Mouse (Mus musculus) C2C12 (cell line): ENCODE measurements around the gene Edar. TPM values are rescaled to one million over a fixed set of nuclear protein-coding genes. Genes with fewer than 3 reads are reported as not detected.

ENCODE experiments used
- H3K27me3 ChIP-seq: one replicate; pipeline ENCODE4 v1.6.1; 2011; ENCODE audit not compliant: control insufficient read depth, insufficient read depth, insufficient read length
- H3K36me3 ChIP-seq: one replicate; pipeline ENCODE4 v1.6.1; 2011; ENCODE audit not compliant: control insufficient read depth, insufficient read depth
- H3K4me3 ChIP-seq: one replicate; pipeline ENCODE4 v1.5.1; 2011; ENCODE audit warnings: mild to moderate bottlenecking, control low read depth; ENCODE audit not compliant: poor library complexity, insufficient read depth, severe bottlenecking
- H3K79me2 ChIP-seq: one replicate; pipeline ENCODE4 v1.6.1; 2011; ENCODE audit not compliant: control insufficient read depth, insufficient read depth
- H3K79me3 ChIP-seq: one replicate; pipeline ENCODE4 v1.6.1; 2011; ENCODE audit warnings: low read depth, control low read depth
- H3ac ChIP-seq: one replicate; pipeline ENCODE3; 2011; ENCODE audit warnings: low read depth; ENCODE audit not compliant: control insufficient read depth, insufficient read length
- CEBPB ChIP-seq: IDR thresholded peaks from one replicate; pipeline ENCODE4 v1.6.1; 2011; ENCODE audit warnings: low read depth, mild to moderate bottlenecking, control low read depth, moderate library complexity
- CTCF ChIP-seq: IDR thresholded peaks from one replicate; pipeline ENCODE4 v1.5.1; 2011; ENCODE audit not compliant: control insufficient read depth, insufficient read depth, insufficient read length
- FOSL1 ChIP-seq: IDR thresholded peaks from one replicate; pipeline ENCODE4 v1.8.0; 2011; ENCODE audit warnings: mild to moderate bottlenecking, low read length; ENCODE audit not compliant: poor library complexity, insufficient read depth, severe bottlenecking
- MAX ChIP-seq: IDR thresholded peaks from one replicate; pipeline ENCODE4 v1.6.1; 2011; ENCODE audit warnings: mild to moderate bottlenecking, control low read depth
- MYOD1 ChIP-seq: IDR thresholded peaks from one replicate; pipeline ENCODE4 v1.6.1; 2011; ENCODE audit warnings: low read depth; ENCODE audit not compliant: control insufficient read depth, insufficient read length
- MYOG ChIP-seq: IDR thresholded peaks from one replicate; pipeline ENCODE4 v1.6.1; 2011; ENCODE audit not compliant: control insufficient read depth, insufficient read length; ENCODE audit errors: extremely low read depth
- USF1 ChIP-seq: IDR thresholded peaks from one replicate; pipeline ENCODE4 v1.6.1; 2011; ENCODE audit warnings: low read depth, mild to moderate bottlenecking, control low read depth, moderate library complexity
- polyA plus RNA-seq: library from polyadenylated mRNA; unstranded; fragments of >200 nt; fragmentation: generic; extraction: Trizol; gene quantifications from one replicate; pipeline ENCODE4 v1.2.1, GENCODE M21; 2012; ENCODE audit warnings: missing spikeins

Edar gene
- polyA plus RNA-seq, 1 experiment: not detected

- Histone ChIP-seq H3K79me3 (no peaks in the 10 kb centered on the region), H3K79me2 (no peaks in the 10 kb centered on the region), H3ac (no peak overlapping the region), H3K36me3 (no peaks in the 10 kb centered on the region), H3K4me3 (no peak overlapping the region), H3K27me3 (peaks cover 5% of the 10 kb centered on the region)
- TF ChIP-seq USF1 (no peak), CEBPB (no peak), FOSL1 (no peak), CTCF (no peak), MYOD1 (no peak), MYOG (no peak), MAX (no peak)
Observed at GRCm38 (mm10) chr10:58672557-58673277, 2.7 kb downstream of the Edar start.

DNA sequence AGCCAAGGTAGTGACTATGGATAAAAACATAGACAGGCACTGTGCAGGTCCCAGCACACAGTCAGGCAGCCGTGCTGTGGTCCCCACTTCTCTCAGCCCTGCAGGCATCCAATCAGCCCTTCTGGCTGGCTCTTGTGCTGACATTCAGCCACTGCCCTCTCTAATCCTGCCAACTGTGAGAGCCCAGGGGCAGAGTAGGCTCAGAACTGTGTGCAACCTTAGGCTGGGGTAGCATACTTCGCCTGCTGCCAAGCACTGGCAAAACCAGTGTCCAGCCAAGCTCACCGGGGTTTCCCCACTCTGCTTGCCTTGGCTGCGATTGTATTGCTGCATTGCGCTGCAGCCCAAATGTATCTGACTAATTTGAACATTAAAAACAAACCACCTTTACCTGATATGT lies 11.6 kb downstream of the Edar start:
- H3K79me2 ChIP-seq: no peaks in the 10 kb centered on the region
- TF ChIP-seq USF1 (no peak), MYOD1 (no peak), CEBPB (no peak), FOSL1 (no peak), MAX (no peak), MYOG (no peak), CTCF (no peak)
- H3K79me3 ChIP-seq: no peaks in the 10 kb centered on the region
- no peaks in the 10 kb centered on the region for H3K36me3 ChIP-seq
- H3ac ChIP-seq: no peak overlapping the region
- no peak overlapping the region for H3K4me3 ChIP-seq
- peaks cover 20% of the 10 kb centered on the region for H3K27me3 ChIP-seq

- TF ChIP-seq USF1 (no peak), CTCF (no peak), FOSL1 (no peak), MYOD1 (no peak), CEBPB (no peak), MAX (no peak), MYOG (no peak)
Observed at GRCm38 (mm10) chr10:58663417-58663816, 12.0 kb downstream of the Edar start.

DNA sequence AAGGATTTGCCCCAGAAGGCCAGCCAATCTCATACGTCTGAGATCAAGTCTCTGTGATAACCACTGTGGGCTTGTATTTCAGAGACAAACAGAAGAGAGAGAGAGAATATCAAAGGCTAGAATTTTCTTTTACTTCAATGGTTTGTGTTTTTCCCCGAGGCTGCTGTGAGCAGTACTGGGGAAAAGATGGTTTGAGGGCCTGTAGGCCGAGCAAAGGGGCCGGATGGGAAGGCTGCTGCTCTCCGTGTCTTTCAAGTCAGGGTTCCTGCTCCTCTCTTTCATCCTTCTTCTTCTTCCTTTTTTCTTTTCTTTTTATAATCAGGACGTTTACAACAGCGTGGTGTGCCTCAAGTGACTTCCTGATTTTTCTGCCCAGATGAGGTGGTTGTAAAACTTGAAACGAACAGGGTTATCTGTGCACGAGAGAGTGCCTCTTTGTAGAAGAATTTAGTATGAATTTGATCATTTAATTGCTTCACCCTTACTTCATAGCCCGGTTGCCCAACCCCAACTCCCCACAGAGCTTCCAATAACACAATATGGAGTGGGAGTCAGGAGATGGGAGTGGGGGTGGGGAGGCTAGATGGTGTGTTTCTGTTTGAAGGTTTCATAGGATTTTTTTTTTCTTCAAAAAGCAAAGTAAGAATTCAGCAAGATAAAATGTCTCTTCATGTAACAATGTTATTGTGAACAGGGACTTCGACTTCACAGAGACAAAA lies 16.0 kb downstream of the Edar start:
- H3ac ChIP-seq: no peak overlapping the region

More at GRCm38 (mm10) chr10:58663417-58663816, 12.0 kb downstream of the Edar start:
- Histone ChIP-seq H3ac (no peak overlapping the region), H3K79me2 (no peaks in the 10 kb centered on the region), H3K4me3 (no peak overlapping the region), H3K79me3 (no peaks in the 10 kb centered on the region), H3K27me3 (peaks cover 20% of the 10 kb centered on the region), H3K36me3 (no peaks in the 10 kb centered on the region)

DNA sequence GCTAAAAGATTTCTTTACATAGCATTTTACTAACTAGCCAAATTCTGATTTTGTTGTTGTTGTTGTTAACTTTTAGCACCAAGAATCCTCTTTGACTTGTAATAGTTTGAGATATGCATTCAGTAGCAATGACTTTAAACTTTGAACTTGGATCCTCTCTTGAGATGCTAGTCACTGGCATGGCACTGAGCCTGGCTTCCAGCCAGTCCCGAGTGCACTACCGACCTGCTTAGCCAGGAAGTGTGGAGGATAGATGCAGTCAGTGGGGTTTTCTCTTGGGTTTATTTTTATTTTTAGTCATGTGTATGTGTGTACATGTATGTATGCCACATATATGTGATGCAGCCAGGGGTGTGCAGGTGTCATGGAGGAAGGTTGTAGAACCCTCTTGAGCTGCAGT lies 17.7 kb downstream of the Edar start:
- H3K4me3 ChIP-seq: no peak overlapping the region

More for the DNA sequence above, 16.0 kb downstream of the Edar start:
- Histone ChIP-seq H3K79me2 (no peaks in the 10 kb centered on the region), H3K27me3 (peaks cover 10% of the 10 kb centered on the region), H3K79me3 (no peaks in the 10 kb centered on the region), H3K4me3 (no peak overlapping the region), H3K36me3 (no peaks in the 10 kb centered on the region)
- TF ChIP-seq CTCF (no peak), MYOD1 (no peak), CEBPB (no peak), MAX (no peak), FOSL1 (no peak), MYOG (no peak), USF1 (no peak)

More for the DNA sequence above, 17.7 kb downstream of the Edar start:
- Histone ChIP-seq H3K27me3 (peaks cover 3% of the 10 kb centered on the region), H3K79me3 (no peaks in the 10 kb centered on the region), H3ac (no peak overlapping the region), H3K36me3 (no peaks in the 10 kb centered on the region), H3K79me2 (no peaks in the 10 kb centered on the region)
- no peak for TF ChIP-seq CEBPB
- no peak for TF ChIP-seq USF1
- no peak for TF ChIP-seq FOSL1
- no peak for TF ChIP-seq MYOD1
- no peak for TF ChIP-seq CTCF
- no peak for TF ChIP-seq MAX
- no peak for TF ChIP-seq MYOG
